Mouse (Mus musculus) CH12.LX (cell line): ENCODE data around the gene Fbxw11. TPM values are rescaled to one million over a fixed set of nuclear protein-coding genes. Genes with fewer than 3 reads are reported as not detected.

Source experiments
- DNase-seq: peaks from one replicate; pipeline ENCODE4 v3.0.0-alpha.2; 2013; ENCODE audit errors: extremely low read depth
- H3K27ac ChIP-seq: 2 replicates; pipeline ENCODE4 v1.5.1; 2012; ENCODE audit warnings: low read depth, mild to moderate bottlenecking, control low read depth, moderate library complexity; ENCODE audit not compliant: insufficient read depth
- H3K27me3 ChIP-seq: replicated peaks from 2 replicates; pipeline ENCODE3; 2012; ENCODE audit warnings: inconsistent platforms
- H3K36me3 ChIP-seq, 2 experiments: replicated peaks in 1 of 2; 2 replicates each; pipeline versions ENCODE3 to v1.6.1; 2012; ENCODE audit warnings: inconsistent platforms in 1 of 2, low read length in 1 of 2, mild to moderate bottlenecking in 1 of 2, mixed read lengths in 1 of 2, moderate library complexity in 1 of 2; ENCODE audit not compliant: control insufficient read depth in 1 of 2, insufficient read depth in 1 of 2
- H3K4me1 ChIP-seq, 2 experiments: 2 replicates each; pipeline ENCODE4 v1.6.1; 2012; ENCODE audit warnings: inconsistent platforms in 1 of 2, moderate library complexity in 1 of 2; ENCODE audit not compliant: insufficient read depth in 2 of 2, control insufficient read depth in 1 of 2
- H3K4me2 ChIP-seq: 2 replicates; pipeline ENCODE4 v1.6.1; 2012; ENCODE audit warnings: low read depth, mild to moderate bottlenecking, control low read depth; ENCODE audit not compliant: poor library complexity, insufficient read depth, severe bottlenecking
- H3K4me3 ChIP-seq, 3 experiments: fragments of 150-350 bp in 1 of 3; sonication (generic) in 1 of 3; replicated peaks in 1 of 3; 2 replicates each; pipeline versions ENCODE3 to v1.5.1; 2011 to 2012; ENCODE audit warnings: low read depth in 2 of 3, low read length in 2 of 3, mild to moderate bottlenecking in 2 of 3, moderate library complexity in 2 of 3, control low read depth in 1 of 3, improper control_type of control experiment in 1 of 3, inconsistent platforms in 1 of 3, mixed read lengths in 1 of 3; ENCODE audit not compliant: poor library complexity in 1 of 3
- H3K79me2 ChIP-seq: replicated peaks from 2 replicates; pipeline ENCODE4 v1.6.1; 2012; ENCODE audit warnings: mild to moderate bottlenecking, moderate library complexity; ENCODE audit not compliant: control insufficient read depth, poor library complexity, insufficient read depth, severe bottlenecking; ENCODE audit errors: extremely low read depth
- H3K9ac ChIP-seq: 2 replicates; pipeline ENCODE4 v1.6.1; 2012; ENCODE audit warnings: low read depth, mild to moderate bottlenecking, control low read depth, moderate library complexity; ENCODE audit not compliant: insufficient read depth
- H3K9me3 ChIP-seq: replicated peaks from 2 replicates; pipeline ENCODE3; 2012; ENCODE audit warnings: low read length, inconsistent platforms, mixed read lengths
- CHD1 ChIP-seq: IDR thresholded peaks from 2 replicates; pipeline ENCODE4 v1.6.1; 2012; ENCODE audit warnings: low read depth, low read length, improper control_type of control experiment, inconsistent platforms
- CTCF ChIP-seq, 2 experiments: IDR thresholded peaks in 1 of 2; conservative IDR thresholded peaks in 1 of 2; 2 replicates each; pipeline ENCODE4 v1.5.1; 2011 to 2012; ENCODE audit warnings: low read depth in 2 of 2, low read length in 2 of 2, improper control_type of control experiment in 1 of 2, inconsistent platforms in 1 of 2, mild to moderate bottlenecking in 1 of 2, moderate library complexity in 1 of 2
- EP300 ChIP-seq: IDR thresholded peaks from 2 replicates; pipeline ENCODE4 v1.6.1; 2011; ENCODE audit warnings: low read length, improper control_type of control experiment
- GABPA ChIP-seq: IDR thresholded peaks from 2 replicates; pipeline ENCODE4 v1.6.1; 2012; ENCODE audit warnings: low read depth, low read length, improper control_type of control experiment, inconsistent platforms; ENCODE audit not compliant: insufficient replicate concordance
- JUN ChIP-seq: IDR thresholded peaks from 2 replicates; pipeline ENCODE4 v1.6.1; 2011; ENCODE audit warnings: low read depth, mild to moderate bottlenecking, low read length, improper control_type of control experiment, moderate library complexity; ENCODE audit not compliant: insufficient read depth
- MAFK ChIP-seq: IDR thresholded peaks from 2 replicates; pipeline ENCODE4 v1.6.1; 2011; ENCODE audit warnings: low read length, improper control_type of control experiment; ENCODE audit not compliant: insufficient replicate concordance
- MAX ChIP-seq: IDR thresholded peaks from 2 replicates; pipeline ENCODE4 v1.6.1; 2011; ENCODE audit warnings: low read length, improper control_type of control experiment
- NELFE ChIP-seq: IDR thresholded peaks from 2 replicates; pipeline ENCODE4 v1.6.1; 2011; ENCODE audit warnings: low read depth, low read length, improper control_type of control experiment
- POLR2AphosphoS2 ChIP-seq: IDR thresholded peaks from 2 replicates; pipeline ENCODE4 v1.6.1; 2011; ENCODE audit warnings: low read depth, low read length, improper control_type of control experiment
- RAD21 ChIP-seq: IDR thresholded peaks from 2 replicates; pipeline ENCODE4 v1.6.1; 2011; ENCODE audit warnings: low read depth, mild to moderate bottlenecking, low read length, improper control_type of control experiment, moderate library complexity
- TBP ChIP-seq: conservative IDR thresholded peaks from 2 replicates; pipeline ENCODE4 v1.6.1; 2011; ENCODE audit warnings: low read depth, low read length, improper control_type of control experiment
- UBTF ChIP-seq: IDR thresholded peaks from 2 replicates; pipeline ENCODE4 v1.6.1; 2012; ENCODE audit warnings: low read depth, mild to moderate bottlenecking, inconsistent platforms, low read length, improper control_type of control experiment, moderate library complexity
- USF1 ChIP-seq: IDR thresholded peaks from 2 replicates; pipeline ENCODE4 v1.6.1; 2014; ENCODE audit warnings: low read depth, mild to moderate bottlenecking, inconsistent platforms, low read length, improper control_type of control experiment
- ZC3H11A ChIP-seq: IDR thresholded peaks from 2 replicates; pipeline ENCODE4 v1.6.1; 2012; ENCODE audit warnings: low read depth, mild to moderate bottlenecking, inconsistent platforms, low read length, improper control_type of control experiment
- ZMIZ1 ChIP-seq: IDR thresholded peaks from 2 replicates; pipeline ENCODE4 v1.6.1; 2012; ENCODE audit warnings: low read depth, mild to moderate bottlenecking, inconsistent platforms, low read length, improper control_type of control experiment
- dilution Hi-C: fragments of 300-500 bp; cut with MboI; formaldehyde crosslinking; loops from 2 replicates; pipeline ENCODE4 v1.14.3; 2020; ENCODE audit warnings: low sequenced_read_pairs; ENCODE audit not compliant: extremely low pct_unique_long_range_greater_than_20kb, extremely low pct_ligation_motif_present
- in situ Hi-C: fragments of 300-500 bp; cut with MboI; formaldehyde crosslinking; loops from 3 replicates; pipeline ENCODE4 v1.14.3; 2019; ENCODE audit warnings: low sequenced_read_pairs, low pct_ligation_motif_present, low pct_unique_long_range_greater_than_20kb, mixed read lengths
- polyA plus RNA-seq: library from polyadenylated mRNA; unstranded; fragments of >175 nt; gene quantifications from 2 replicates; pipeline ENCODE4 v1.2.1, GENCODE M21; 2012; ENCODE audit warnings: low read depth; ENCODE audit not compliant: insufficient read length
- total RNA-seq, 2 experiments: library from RNA; depleted of rRNA; stranded (reverse); fragments of 300-350 nt in 1 of 2; fragments of >200 nt in 1 of 2; gene quantifications; 2 replicates each; pipeline ENCODE4 v1.2.3; 2012 to 2014

Gene Fbxw11
- total and polyA plus RNA-seq, 3 experiments, result 54.5 to 85.0 (median 58.5) TPM

- Histone ChIP-seq H3K79me2 (no peaks in the 10 kb centered on the region), H3K27me3 (no peaks in the 10 kb centered on the region), H3K36me3 (no peaks in the 10 kb centered on the region), H3K4me2 (no peak overlapping the region), H3K27ac (no peak overlapping the region), H3K4me3 (no peak overlapping the region), H3K4me1 (peaks cover 0 to 7% of the 10 kb centered on the region in 2 experiments; a peak in 2 of 4 replicates), H3K9me3 (peaks cover 5% of the 10 kb centered on the region), H3K9ac (no peak overlapping the region)
- no peak for DNase-seq
- in situ Hi-C loops (no loop called here), dilution Hi-C loops (no loop called here)
- TF ChIP-seq POLR2AphosphoS2 (no peak), EP300 (no peak), JUN (no peak), CTCF (conservative IDR thresholded peaks at IDR 0.05 in 1 of 2, IDR thresholded peaks at IDR 0.05 in 1 of 2; ENCODE audit: low read depth in 2 of 2, low read length in 2 of 2) (no peak), GABPA (no peak), UBTF (no peak), MAX (no peak), RAD21 (no peak), MAFK (no peak)
Observed at GRCm38 (mm10) chr11:32781633-32782404, 139.3 kb downstream of the Fbxw11 start.

GRCm38 (mm10) chr11:32782724-32783123 lies 140.2 kb downstream of the Fbxw11 start:
- in situ Hi-C loops, result no loop called here

GRCm38 (mm10) chr11:32785591-32786147 lies 143.1 kb downstream of the Fbxw11 start:
- dilution Hi-C loops (no loop called here), in situ Hi-C loops (no loop called here)
- Histone ChIP-seq H3K79me2 (no peaks in the 10 kb centered on the region), H3K4me3 (no peak overlapping the region), H3K9ac (no peak overlapping the region), H3K27ac (no peak overlapping the region), H3K9me3 (no peaks in the 10 kb centered on the region), H3K27me3 (no peaks in the 10 kb centered on the region), H3K4me2 (no peak overlapping the region), H3K4me1 (peaks cover 0 to 6% of the 10 kb centered on the region in 2 experiments; a peak in 2 of 4 replicates), H3K36me3 (no peaks in the 10 kb centered on the region)
- TF ChIP-seq USF1 (no peak), CTCF (conservative IDR thresholded peaks at IDR 0.05 in 1 of 2, IDR thresholded peaks at IDR 0.05 in 1 of 2; ENCODE audit: low read depth in 2 of 2, low read length in 2 of 2) (peak in 1 of 2 experiments; percentile 42; a peak in 2 of 4 replicates), NELFE (no peak), RAD21 (peak; percentile 52)
- no peak for DNase-seq

More at GRCm38 (mm10) chr11:32782724-32783123, 140.2 kb downstream of the Fbxw11 start:
- dilution Hi-C loops, result no loop called here
- Histone ChIP-seq H3K4me2 (no peak overlapping the region), H3K9ac (no peak overlapping the region), H3K27me3 (no peaks in the 10 kb centered on the region), H3K36me3 (no peaks in the 10 kb centered on the region), H3K9me3 (peaks cover 5% of the 10 kb centered on the region), H3K79me2 (no peaks in the 10 kb centered on the region), H3K27ac (no peak overlapping the region), H3K4me3 (no peak overlapping the region)
- DNase-seq, result no peak
- TF ChIP-seq TBP, result no peak
- no peak for TF ChIP-seq MAFK
- no peak for TF ChIP-seq ZMIZ1
- no peak for TF ChIP-seq ZC3H11A
- TF ChIP-seq CHD1, result no peak
- TF ChIP-seq, all 38 proteins: peak for 0
- H3K4me1 ChIP-seq, result peaks cover 0 to 8% of the 10 kb centered on the region in 2 experiments; a peak in 2 of 4 replicates
